Mouse (Mus musculus): ENCODE measurements around the gene Elp1. TPM values are rescaled to one million over a fixed set of nuclear protein-coding genes. Genes with fewer than 3 reads are reported as not detected.
A peak's percentile ranks its signal among the peaks of the same experiment; 100 is the strongest.

Elp1 gene
- polyA plus RNA-seq, 1 experiment from 2014 or later: 38.0 TPM

DNA sequence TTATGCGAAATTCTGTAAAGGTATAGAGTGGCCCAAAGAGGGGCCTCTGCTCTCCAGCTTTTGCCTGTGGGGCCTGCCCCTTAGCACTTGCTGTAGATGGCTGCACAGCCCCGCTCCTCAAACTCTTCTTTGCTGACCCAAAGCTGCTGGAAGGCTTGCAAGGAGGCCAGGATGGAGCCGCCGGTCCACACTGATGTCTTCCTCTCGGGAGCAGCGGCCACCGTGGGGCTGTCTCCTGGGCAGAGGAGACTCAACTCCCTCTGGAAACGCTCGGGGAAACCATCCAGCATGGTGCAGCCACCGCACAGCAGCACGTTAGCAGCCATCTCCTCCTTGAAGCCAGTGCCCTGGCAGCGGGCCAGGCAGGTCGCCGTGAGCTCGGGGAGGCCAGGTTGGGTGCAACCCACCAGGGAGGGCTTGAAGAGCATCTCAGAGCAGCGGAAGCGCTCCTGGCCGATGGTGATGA is 62.1 kb downstream of the Elp1 start, which contains the start of gene Gm26657:
Gm26657 (plus strand) TSS at position 51 of the 466 bp plus-strand sequence.
- H3K9ac ChIP-seq (ENCODE audit: low read depth, low read length): no peak within 1 kb of the TSS
- no peak for ATAC-seq (replicated peaks; ENCODE audit: insufficient number of reproducible peaks, low FRiP score, low TSS enrichment)
- H3K27ac ChIP-seq (ENCODE audit: low read depth, low read length): no peak within 1 kb of the TSS
- no peaks in the 10 kb centered on the region for H3K27me3 ChIP-seq (ENCODE audit: control insufficient read depth, insufficient read depth, low read length)
- no peak within 1 kb of the TSS for H3K4me3 ChIP-seq (ENCODE audit: low read depth, low read length)
- WGBS (ENCODE audit: insufficient replicate concordance): 85% methylated on average over 18 of the region's 18 CpGs
- no peaks in the 10 kb centered on the region for H3K36me3 ChIP-seq (ENCODE audit: control insufficient read depth, insufficient read depth, low read length)
- no peak within 1 kb of the TSS for H3K4me2 ChIP-seq
- no peaks in the 10 kb centered on the region for H3K9me3 ChIP-seq (replicated peaks; ENCODE audit: control insufficient read depth, low read length)
- H3K4me1 ChIP-seq (ENCODE audit: control insufficient read depth, insufficient read depth, low read length): no peaks in the 10 kb centered on the region

DNA sequence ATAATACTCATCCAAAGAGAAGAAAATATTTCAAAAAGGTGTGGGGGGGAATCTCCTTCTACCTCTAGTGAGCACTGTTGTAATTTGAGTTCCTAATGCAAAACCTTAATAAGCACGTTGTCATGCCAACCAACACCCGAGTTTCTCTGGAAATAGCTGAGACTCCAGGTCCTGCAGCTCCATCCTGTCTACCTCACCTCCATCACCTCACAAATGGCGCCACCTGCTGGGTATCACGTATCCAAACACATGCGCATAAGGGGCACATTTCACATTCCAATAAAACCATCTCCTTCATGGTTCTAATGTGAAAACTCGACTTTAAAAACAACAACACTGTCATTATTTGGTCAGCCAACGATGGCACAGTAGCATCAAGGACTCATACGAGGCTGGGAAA is 76.3 kb downstream of the Elp1 start:
- H3K27me3 ChIP-seq (ENCODE audit: control insufficient read depth, insufficient read depth, low read length): no peaks in the 10 kb centered on the region
- H3K4me1 ChIP-seq (ENCODE audit: control insufficient read depth, insufficient read depth, low read length): 0 out of 2 replicates have a peak, but pooled peaks cover 2% of the 10 kb centered on the region
- H3K4me3 ChIP-seq (ENCODE audit: low read depth, low read length): no peak overlapping the region
- no peak for ATAC-seq (replicated peaks; ENCODE audit: insufficient number of reproducible peaks, low FRiP score, low TSS enrichment)
- no peak overlapping the region for H3K27ac ChIP-seq (ENCODE audit: low read depth, low read length)
- H3K36me3 ChIP-seq (ENCODE audit: control insufficient read depth, insufficient read depth, low read length): no peaks in the 10 kb centered on the region
- no peak overlapping the region for H3K4me2 ChIP-seq
- WGBS (ENCODE audit: insufficient replicate concordance): 52% methylated on average over 8 of the region's 8 CpGs
- H3K9me3 ChIP-seq (replicated peaks; ENCODE audit: control insufficient read depth, low read length): 0 out of 2 replicates have a peak, but pooled peaks cover 3% of the 10 kb centered on the region
- no peak overlapping the region for H3K9ac ChIP-seq (ENCODE audit: low read depth, low read length)

DNA sequence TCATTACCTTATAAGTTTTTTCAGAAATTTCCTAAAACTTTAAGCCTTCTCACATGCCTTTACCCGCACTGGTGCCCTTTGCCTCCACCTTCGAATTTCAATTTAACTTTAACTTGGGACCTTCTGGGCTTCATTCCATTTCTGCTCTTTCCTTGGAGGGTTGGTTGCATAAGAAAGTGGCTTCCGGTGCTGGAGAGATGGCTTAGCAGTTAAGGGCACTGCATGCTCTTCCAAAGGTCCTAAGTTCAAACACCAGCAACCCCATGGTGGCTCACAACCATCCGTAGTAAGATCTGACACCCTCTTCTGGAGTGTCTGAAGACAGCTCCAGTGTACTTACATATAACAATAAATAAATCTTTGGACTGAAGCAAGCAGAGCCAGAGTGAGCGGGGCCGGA is 78.9 kb downstream of the Elp1 start:
- H3K27ac ChIP-seq (ENCODE audit: low read depth, low read length): no peak overlapping the region
- no peak overlapping the region for H3K4me2 ChIP-seq
- 0 out of 2 replicates have a peak, but pooled peaks cover 3% of the 10 kb centered on the region for H3K9me3 ChIP-seq (replicated peaks; ENCODE audit: control insufficient read depth, low read length)
- H3K27me3 ChIP-seq (ENCODE audit: control insufficient read depth, insufficient read depth, low read length): no peaks in the 10 kb centered on the region
- H3K36me3 ChIP-seq (ENCODE audit: control insufficient read depth, insufficient read depth, low read length): no peaks in the 10 kb centered on the region
- peaks cover 12% of the 10 kb centered on the region; the same call in 1 of the 2 replicates for H3K4me1 ChIP-seq (ENCODE audit: control insufficient read depth, insufficient read depth, low read length)
- WGBS (ENCODE audit: insufficient replicate concordance): 87% methylated on average over 6 of the region's 6 CpGs
- H3K9ac ChIP-seq (ENCODE audit: low read depth, low read length): no peak overlapping the region
- H3K4me3 ChIP-seq (ENCODE audit: low read depth, low read length): no peak overlapping the region
- no peak for ATAC-seq (replicated peaks; ENCODE audit: insufficient number of reproducible peaks, low FRiP score, low TSS enrichment)

DNA sequence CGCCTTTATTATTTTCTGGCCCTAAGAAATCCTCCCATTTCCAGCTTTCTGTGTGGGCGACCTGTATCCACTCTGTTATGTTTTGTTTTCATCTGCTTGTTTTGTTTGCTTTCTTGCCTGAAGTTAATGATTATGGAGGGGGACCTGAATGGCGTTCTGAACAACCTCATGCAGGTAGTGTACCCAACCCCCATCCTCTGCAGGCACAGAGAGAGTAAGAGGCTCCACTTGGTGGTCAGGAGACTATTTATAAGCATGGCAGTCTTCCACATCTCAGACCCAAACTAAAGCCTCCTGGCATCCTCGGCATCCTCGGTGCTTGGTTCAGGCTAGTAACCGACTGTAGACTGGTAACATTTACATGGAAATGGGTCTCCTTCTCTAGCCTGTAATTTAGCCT is 79.8 kb downstream of the Elp1 start:
- ATAC-seq (replicated peaks; ENCODE audit: insufficient number of reproducible peaks, low FRiP score, low TSS enrichment): no peak
- 66% methylated on average over 6 of the region's 6 CpGs for WGBS (ENCODE audit: insufficient replicate concordance)

DNA sequence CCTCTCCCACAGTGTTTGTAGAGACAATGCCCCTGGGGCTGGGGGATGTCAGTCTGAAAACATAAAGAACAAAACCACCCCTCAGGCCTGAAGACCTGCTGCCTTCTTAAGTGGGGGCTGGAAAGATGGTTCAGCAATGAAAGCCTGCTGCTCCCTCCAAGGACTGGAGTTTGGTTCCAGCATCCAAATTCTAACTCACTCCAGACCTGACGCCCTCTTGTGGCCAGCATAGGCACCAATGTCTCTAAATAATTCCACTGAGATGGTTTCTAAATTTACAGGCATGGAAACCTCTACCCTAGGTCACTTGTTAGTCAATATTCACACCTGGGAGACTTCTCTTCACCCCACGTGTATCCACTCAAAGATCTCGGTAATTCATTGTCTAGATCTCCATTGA is 80.7 kb downstream of the Elp1 start:
- Histone ChIP-seq H3K9me3 (replicated peaks; ENCODE audit: control insufficient read depth, low read length) (no peaks in the 10 kb centered on the region), H3K27me3 (ENCODE audit: control insufficient read depth, insufficient read depth, low read length) (no peaks in the 10 kb centered on the region), H3K9ac (ENCODE audit: low read depth, low read length) (no peak overlapping the region), H3K4me1 (ENCODE audit: control insufficient read depth, insufficient read depth, low read length) (peaks cover 12% of the 10 kb centered on the region; the same call in 1 of the 2 replicates), H3K4me3 (ENCODE audit: low read depth, low read length) (no peak overlapping the region), H3K36me3 (ENCODE audit: control insufficient read depth, insufficient read depth, low read length) (no peaks in the 10 kb centered on the region), H3K4me2 (no peak overlapping the region), H3K27ac (ENCODE audit: low read depth, low read length) (no peak overlapping the region)
- ATAC-seq (replicated peaks; ENCODE audit: insufficient number of reproducible peaks, low FRiP score, low TSS enrichment): no peak
- WGBS (ENCODE audit: insufficient replicate concordance): 27% methylated on average over 3 of the region's 3 CpGs

More for the DNA sequence above, 79.8 kb downstream of the Elp1 start:
- Histone ChIP-seq H3K9me3 (replicated peaks; ENCODE audit: control insufficient read depth, low read length) (0 out of 2 replicates have a peak, but pooled peaks cover 2% of the 10 kb centered on the region), H3K9ac (ENCODE audit: low read depth, low read length) (no peak overlapping the region), H3K27me3 (ENCODE audit: control insufficient read depth, insufficient read depth, low read length) (no peaks in the 10 kb centered on the region), H3K4me2 (no peak overlapping the region), H3K4me3 (ENCODE audit: low read depth, low read length) (no peak overlapping the region), H3K4me1 (ENCODE audit: control insufficient read depth, insufficient read depth, low read length) (peaks cover 12% of the 10 kb centered on the region; the same call in 1 of the 2 replicates), H3K36me3 (ENCODE audit: control insufficient read depth, insufficient read depth, low read length) (no peaks in the 10 kb centered on the region), H3K27ac (ENCODE audit: low read depth, low read length) (no peak overlapping the region)

DNA sequence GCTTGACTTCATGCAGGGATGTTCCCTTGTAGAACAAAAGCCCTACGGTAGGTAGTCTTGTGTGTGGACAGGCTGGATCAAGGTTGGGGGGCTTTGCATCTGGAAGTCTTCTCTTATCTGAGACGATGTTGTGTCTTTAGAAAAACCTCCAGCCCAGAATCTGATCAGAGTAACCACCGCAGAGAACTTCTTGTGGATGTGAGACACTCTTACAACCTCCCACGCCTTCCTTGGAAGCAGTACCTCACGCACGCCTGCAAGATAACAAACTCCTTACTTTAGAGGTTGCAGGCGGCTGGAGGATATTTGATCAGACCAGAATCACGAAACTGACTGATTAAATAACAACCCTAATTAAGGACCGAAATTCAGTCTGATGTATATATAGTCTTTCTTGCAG is 81.7 kb downstream of the Elp1 start:
- peaks cover 12% of the 10 kb centered on the region; the same call in 1 of the 2 replicates for H3K4me1 ChIP-seq (ENCODE audit: control insufficient read depth, insufficient read depth, low read length)
- no peak overlapping the region for H3K4me3 ChIP-seq (ENCODE audit: low read depth, low read length)
- WGBS (ENCODE audit: insufficient replicate concordance): 50% methylated on average over 9 of the region's 9 CpGs
- no peaks in the 10 kb centered on the region for H3K36me3 ChIP-seq (ENCODE audit: control insufficient read depth, insufficient read depth, low read length)
- no peak overlapping the region; the same call in 1 of the 2 replicates for H3K4me2 ChIP-seq
- no peaks in the 10 kb centered on the region for H3K27me3 ChIP-seq (ENCODE audit: control insufficient read depth, insufficient read depth, low read length)
- H3K27ac ChIP-seq (ENCODE audit: low read depth, low read length): peak overlapping the region; percentile 83
- H3K9me3 ChIP-seq (replicated peaks; ENCODE audit: control insufficient read depth, low read length): no peaks in the 10 kb centered on the region
- no peak overlapping the region for H3K9ac ChIP-seq (ENCODE audit: low read depth, low read length)
- no peak for ATAC-seq (replicated peaks; ENCODE audit: insufficient number of reproducible peaks, low FRiP score, low TSS enrichment)

DNA sequence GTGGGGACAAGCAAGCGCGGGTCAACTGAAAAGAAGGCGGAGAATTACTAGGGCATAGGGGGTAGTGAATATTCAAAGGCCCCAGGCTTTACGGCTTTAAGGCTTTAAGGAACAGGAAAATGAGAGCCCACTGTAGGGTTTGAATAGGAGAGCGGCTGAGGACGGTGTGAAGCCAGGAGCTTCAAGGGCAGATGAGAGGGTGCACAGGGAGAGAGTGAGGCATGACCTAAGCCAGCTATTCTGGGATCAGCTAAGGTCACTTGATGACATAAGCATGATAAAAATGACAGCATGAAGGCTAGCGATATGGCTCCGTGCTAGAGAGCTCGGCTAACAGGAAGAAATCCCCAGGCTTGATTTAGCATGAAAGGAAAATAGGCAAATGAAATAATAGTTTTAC is 82.7 kb downstream of the Elp1 start:
- peak; percentile 67; the same call in 1 of the 2 replicates for ATAC-seq (replicated peaks; ENCODE audit: insufficient number of reproducible peaks, low FRiP score, low TSS enrichment)
- H3K9me3 ChIP-seq (replicated peaks; ENCODE audit: control insufficient read depth, low read length): no peaks in the 10 kb centered on the region
- no peak overlapping the region for H3K9ac ChIP-seq (ENCODE audit: low read depth, low read length)
- H3K4me3 ChIP-seq (ENCODE audit: low read depth, low read length): no peak overlapping the region
- no peaks in the 10 kb centered on the region for H3K36me3 ChIP-seq (ENCODE audit: control insufficient read depth, insufficient read depth, low read length)
- H3K27ac ChIP-seq (ENCODE audit: low read depth, low read length): peak overlapping the region; percentile 83
- peak overlapping the region; percentile 36 for H3K4me2 ChIP-seq
- peaks cover 12% of the 10 kb centered on the region; the same call in 1 of the 2 replicates for H3K4me1 ChIP-seq (ENCODE audit: control insufficient read depth, insufficient read depth, low read length)
- 32% methylated on average over 9 of the region's 9 CpGs for WGBS (ENCODE audit: insufficient replicate concordance)
- H3K27me3 ChIP-seq (ENCODE audit: control insufficient read depth, insufficient read depth, low read length): no peaks in the 10 kb centered on the region

DNA sequence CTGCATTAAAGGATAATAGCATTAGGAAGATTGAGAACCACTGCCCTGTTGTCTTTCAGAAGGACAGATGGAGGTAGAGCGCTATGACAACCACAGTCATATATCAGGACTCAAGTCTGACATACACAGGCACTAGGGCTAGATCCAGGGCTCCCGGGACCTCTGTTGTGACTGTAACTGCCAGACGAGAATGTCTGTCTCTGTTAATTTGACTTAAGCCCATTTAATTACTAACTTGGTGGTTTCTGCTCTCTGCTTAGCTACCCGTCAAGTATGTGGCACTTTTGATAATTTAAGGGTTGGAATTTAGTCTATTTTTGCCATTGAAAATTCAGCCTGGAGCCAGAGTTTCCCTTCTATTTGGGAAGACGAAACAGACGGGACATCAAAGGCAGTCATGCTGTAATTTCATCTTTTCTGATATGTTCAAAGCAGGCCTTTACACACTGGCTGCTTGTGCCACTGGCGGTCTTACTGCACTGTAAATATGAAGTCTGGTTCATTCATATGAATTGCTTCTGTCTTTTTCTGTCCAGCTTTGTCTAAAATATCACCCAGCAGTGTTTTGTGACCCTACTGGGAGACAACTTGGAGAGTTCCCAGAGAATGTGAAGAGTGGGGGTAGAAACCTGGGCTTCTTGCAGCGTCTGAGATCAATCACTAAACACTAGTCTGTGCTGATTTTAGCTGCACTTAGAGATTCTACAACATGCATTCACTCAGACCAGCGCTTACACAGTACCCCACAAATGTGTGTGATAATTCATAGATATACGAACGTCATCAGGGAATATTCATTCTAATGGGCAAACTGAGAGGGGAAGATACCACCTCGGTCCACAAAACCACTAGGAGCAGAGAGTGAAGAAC is 83.3 kb downstream of the Elp1 start:
- ATAC-seq (replicated peaks; ENCODE audit: insufficient number of reproducible peaks, low FRiP score, low TSS enrichment): no peak
- 40% methylated on average over 12 of the region's 12 CpGs for WGBS (ENCODE audit: insufficient replicate concordance)
- peak overlapping the region; percentile 33 for H3K4me2 ChIP-seq

More for the DNA sequence above, 83.3 kb downstream of the Elp1 start:
- H3K4me3 ChIP-seq (ENCODE audit: low read depth, low read length): no peak overlapping the region
- peak overlapping the region; percentile 83 for H3K27ac ChIP-seq (ENCODE audit: low read depth, low read length)
- no peaks in the 10 kb centered on the region for H3K27me3 ChIP-seq (ENCODE audit: control insufficient read depth, insufficient read depth, low read length)
- H3K9me3 ChIP-seq (replicated peaks; ENCODE audit: control insufficient read depth, low read length): no peaks in the 10 kb centered on the region
- no peak overlapping the region for H3K9ac ChIP-seq (ENCODE audit: low read depth, low read length)
- H3K36me3 ChIP-seq (ENCODE audit: control insufficient read depth, insufficient read depth, low read length): no peaks in the 10 kb centered on the region
- H3K4me1 ChIP-seq (ENCODE audit: control insufficient read depth, insufficient read depth, low read length): peaks cover 12% of the 10 kb centered on the region; the same call in 1 of the 2 replicates
